Mouse (Mus musculus) embryonic facial prominence, embryonic 14.5 days (tissue): ENCODE measurements around the gene Dnaja3. TPM values are rescaled to one million over a fixed set of nuclear protein-coding genes. Genes with fewer than 3 reads are reported as not detected.

ENCODE experiments used
- ATAC-seq: fragments of 200-750 bp; cut with Nextera tagmentation; 2 replicates; pipeline ENCODE4 v1.8.0; 2017; ENCODE audit warnings: low read depth, moderate number of reproducible peaks, moderate TSS enrichment
- DNase-seq: peaks from one replicate; pipeline ENCODE4 v3.0.0-alpha.2; 2015; ENCODE audit warnings: low spot score
- H3K27ac ChIP-seq: fragments of 300-500 bp; sonication (generic); replicated peaks from 2 replicates; pipeline ENCODE4 v1.5.1; 2014; ENCODE audit warnings: low read depth, mild to moderate bottlenecking, low read length, moderate library complexity
- H3K27me3 ChIP-seq: fragments of 300-500 bp; sonication (generic); replicated peaks from 2 replicates; pipeline ENCODE4 v1.6.1; 2014; ENCODE audit warnings: low read length; ENCODE audit not compliant: control insufficient read depth, insufficient read depth
- H3K36me3 ChIP-seq: fragments of 300-500 bp; sonication (generic); 2 replicates; pipeline ENCODE4 v1.6.1; 2014; ENCODE audit warnings: low read length, mixed read lengths; ENCODE audit not compliant: control insufficient read depth, insufficient read depth
- H3K4me1 ChIP-seq: fragments of 300-500 bp; sonication (generic); 2 replicates; pipeline ENCODE4 v1.6.1; 2014; ENCODE audit warnings: antibody characterized with exemption, low read length; ENCODE audit not compliant: control insufficient read depth, insufficient read depth
- H3K4me2 ChIP-seq: fragments of 300-500 bp; sonication (generic); 2 replicates; pipeline ENCODE4 v1.6.1; 2014; ENCODE audit warnings: low read depth, mild to moderate bottlenecking, low read length, moderate library complexity, mixed read lengths
- H3K4me3 ChIP-seq: fragments of 300-500 bp; sonication (generic); 2 replicates; pipeline ENCODE4 v1.5.1; 2014; ENCODE audit warnings: low read depth, mild to moderate bottlenecking, low read length
- H3K9ac ChIP-seq: fragments of 300-500 bp; sonication (generic); 2 replicates; pipeline ENCODE4 v1.6.1; 2014; ENCODE audit warnings: low read depth, mild to moderate bottlenecking, low read length, moderate library complexity, mixed read lengths
- H3K9me3 ChIP-seq: fragments of 300-500 bp; sonication (generic); 2 replicates; pipeline ENCODE4 v1.6.1; 2016; ENCODE audit warnings: low read length; ENCODE audit not compliant: control insufficient read depth
- WGBS: fragments of 180-500 bp; shearing (Covaris S2); extraction: QIAGEN DNeasy Blood & Tissue Kit; methylation state at CpG from one replicate; pipeline ENCODE4 v1.1.7; 2014; 5-methylcytosine and 5-hydroxymethylcytosine counted together
- polyA plus RNA-seq: library from polyadenylated mRNA; unstranded; fragments of >200 nt; fragmentation: Nextera tagmentation; extraction: Ambion mirVana; gene quantifications from 2 replicates; pipeline ENCODE4 v1.2.1, GENCODE M21; 2014

Dnaja3 gene
- polyA plus RNA-seq, 1 experiment from 2014 or later = 57.7 TPM

- DNase-seq (no peak), ATAC-seq (no peak)
- H3K4me2 ChIP-seq = no peak overlapping the region
- H3K4me1 ChIP-seq = no peaks in the 10 kb centered on the region
- no peak overlapping the region for H3K27ac ChIP-seq
- 84% methylated on average over 9 of the region's 9 CpGs for WGBS
- H3K36me3 ChIP-seq = peaks cover 91% of the 10 kb centered on the region
- no peaks in the 10 kb centered on the region for H3K9me3 ChIP-seq
- H3K9ac ChIP-seq = no peak overlapping the region
- no peaks in the 10 kb centered on the region for H3K27me3 ChIP-seq
- no peak overlapping the region for H3K4me3 ChIP-seq
These were observed 26.1 kb upstream of the Dnaja3 start for GRCm38 (mm10) chr16:4613736-4614135.

DNA sequence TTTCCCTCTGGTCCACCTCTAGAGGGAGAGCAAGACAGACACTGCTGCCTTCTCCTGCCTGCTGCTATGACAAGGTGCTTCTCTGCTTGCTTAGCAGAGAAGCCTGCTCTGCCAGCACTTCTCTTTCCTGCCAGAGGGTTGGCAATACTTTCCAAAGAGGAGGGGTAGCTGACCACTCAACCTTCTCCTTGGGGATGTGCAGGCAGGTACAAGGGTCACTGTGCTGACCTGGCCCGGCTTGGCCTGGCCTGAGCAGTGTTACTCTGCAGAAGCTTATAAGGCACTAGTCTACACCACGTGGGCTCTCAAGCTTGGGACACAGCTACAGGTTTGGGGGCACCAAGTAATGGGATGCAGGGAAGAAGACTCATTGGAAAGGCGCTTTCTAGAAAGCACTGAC, 25.1 kb upstream of the Dnaja3 start:
- Histone ChIP-seq H3K27ac (no peak overlapping the region), H3K27me3 (no peaks in the 10 kb centered on the region), H3K9ac (no peak overlapping the region), H3K36me3 (peaks cover 95% of the 10 kb centered on the region), H3K4me2 (no peak overlapping the region), H3K4me3 (no peak overlapping the region), H3K4me1 (no peaks in the 10 kb centered on the region), H3K9me3 (no peaks in the 10 kb centered on the region)
- no peak for ATAC-seq
- 93% methylated on average over 3 of the region's 3 CpGs for WGBS
- DNase-seq = no peak

DNA sequence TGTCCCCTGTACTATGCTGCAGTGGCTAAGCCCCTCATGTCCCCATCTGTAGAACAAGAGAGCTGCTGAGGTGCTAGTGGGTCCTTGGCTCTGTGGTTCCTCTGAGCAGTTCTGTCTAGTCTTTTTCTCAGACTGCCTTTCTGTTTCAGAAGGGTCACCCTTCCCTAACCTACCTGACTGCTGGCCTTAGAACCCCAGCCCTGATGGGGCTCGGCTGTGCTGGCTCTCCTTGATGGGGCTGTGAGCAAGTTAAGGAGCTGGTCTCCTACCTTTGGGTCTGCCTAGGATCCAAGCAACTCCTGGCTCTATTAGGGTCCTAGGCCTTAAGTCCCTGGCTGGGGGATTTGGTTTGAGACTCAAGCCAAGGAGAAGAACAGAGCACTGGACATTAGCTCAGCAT, 24.5 kb upstream of the Dnaja3 start:
- no peaks in the 10 kb centered on the region for H3K27me3 ChIP-seq
- DNase-seq = no peak
- H3K27ac ChIP-seq = no peak overlapping the region
- 79% methylated on average over 1 of the region's 1 CpGs for WGBS
- no peak overlapping the region for H3K4me3 ChIP-seq
- no peak overlapping the region for H3K9ac ChIP-seq
- no peak for ATAC-seq
- H3K36me3 ChIP-seq = peaks cover 89% of the 10 kb centered on the region
- H3K4me1 ChIP-seq = no peaks in the 10 kb centered on the region
- no peak overlapping the region for H3K4me2 ChIP-seq
- no peaks in the 10 kb centered on the region for H3K9me3 ChIP-seq

DNA sequence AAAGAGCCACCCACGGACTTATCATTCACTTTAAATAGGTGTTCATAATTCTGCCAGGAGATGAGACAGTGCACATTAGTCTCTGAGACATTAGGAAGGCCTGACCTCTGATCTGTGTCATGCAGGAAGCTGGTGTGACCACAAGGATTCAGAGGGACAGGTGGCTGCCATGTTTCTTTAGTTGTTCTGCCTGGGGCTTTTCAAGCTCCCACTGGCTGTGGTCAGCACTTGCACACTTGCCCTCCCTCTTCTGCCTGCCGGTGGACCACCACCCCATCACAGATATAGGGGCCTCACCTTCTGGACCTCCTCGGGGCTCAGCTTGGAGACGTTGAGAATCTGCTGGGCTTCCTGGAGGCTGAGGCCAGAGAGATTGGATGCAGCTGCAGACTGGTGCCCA, 23.0 kb upstream of the Dnaja3 start:
- no peaks in the 10 kb centered on the region for H3K4me1 ChIP-seq
- no peak overlapping the region for H3K4me3 ChIP-seq
- H3K9ac ChIP-seq = no peak overlapping the region
- no peak overlapping the region for H3K4me2 ChIP-seq
- WGBS = 70% methylated on average over 2 of the region's 4 CpGs
- DNase-seq (no peak), ATAC-seq (no peak)
- no peaks in the 10 kb centered on the region for H3K27me3 ChIP-seq
- no peak overlapping the region for H3K27ac ChIP-seq
- H3K36me3 ChIP-seq = peaks cover 75% of the 10 kb centered on the region
- no peaks in the 10 kb centered on the region for H3K9me3 ChIP-seq

DNA sequence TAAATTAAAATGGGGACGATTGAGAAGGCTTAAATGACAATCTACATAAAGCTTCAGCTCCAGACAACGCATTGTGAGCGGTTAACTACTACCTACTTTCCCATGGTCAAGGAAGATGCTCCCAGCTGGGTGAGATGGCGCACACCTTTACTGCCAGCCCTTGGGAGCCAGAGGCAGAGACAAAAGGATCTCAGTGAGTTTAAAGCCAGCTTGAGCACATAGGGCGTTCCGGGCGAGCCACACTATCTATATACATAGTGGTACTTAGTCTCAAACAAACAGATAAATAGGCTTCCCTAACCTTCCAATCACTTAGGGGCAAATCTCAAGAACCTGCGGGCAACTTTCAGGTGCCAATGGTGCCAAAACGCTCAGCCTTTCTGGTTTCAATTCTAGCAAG, 15.7 kb upstream of the Dnaja3 start:
- H3K9ac ChIP-seq = peak overlapping the region; percentile 75

GRCm38 (mm10) chr16:4624481-4625110, 15.2 kb upstream of the Dnaja3 start, which contains the start of gene Pam16:
Gene Pam16, minus strand, starts transcription at chr16:4624988.
- peak within 1 kb of the TSS; percentile 75 for H3K9ac ChIP-seq
- H3K27ac ChIP-seq = peak within 1 kb of the TSS; percentile 71
- H3K4me1 ChIP-seq = peaks cover 11% of the 10 kb centered on the region
- H3K9me3 ChIP-seq = no peaks in the 10 kb centered on the region
- WGBS = under 1% methylated on average over 40 of the region's 56 CpGs
- H3K4me3 ChIP-seq = peak within 1 kb of the TSS; percentile 54
- DNase-seq = peak; percentile 94
- ATAC-seq = peak; percentile 89
- peaks cover 10% of the 10 kb centered on the region; the same call in 1 of the 2 replicates for H3K36me3 ChIP-seq
- peak within 1 kb of the TSS; percentile 84 for H3K4me2 ChIP-seq
- no peaks in the 10 kb centered on the region for H3K27me3 ChIP-seq

More for the DNA sequence above, 15.7 kb upstream of the Dnaja3 start:
- Histone ChIP-seq H3K27me3 (no peaks in the 10 kb centered on the region), H3K4me2 (peak overlapping the region; percentile 84), H3K27ac (peak overlapping the region; percentile 71), H3K4me1 (peaks cover 11% of the 10 kb centered on the region), H3K36me3 (peaks cover 15% of the 10 kb centered on the region; the same call in 1 of the 2 replicates), H3K9me3 (no peaks in the 10 kb centered on the region), H3K4me3 (peak overlapping the region; percentile 54)
- ATAC-seq (no peak), DNase-seq (no peak)
- 17% methylated on average over 9 of the region's 9 CpGs for WGBS

DNA sequence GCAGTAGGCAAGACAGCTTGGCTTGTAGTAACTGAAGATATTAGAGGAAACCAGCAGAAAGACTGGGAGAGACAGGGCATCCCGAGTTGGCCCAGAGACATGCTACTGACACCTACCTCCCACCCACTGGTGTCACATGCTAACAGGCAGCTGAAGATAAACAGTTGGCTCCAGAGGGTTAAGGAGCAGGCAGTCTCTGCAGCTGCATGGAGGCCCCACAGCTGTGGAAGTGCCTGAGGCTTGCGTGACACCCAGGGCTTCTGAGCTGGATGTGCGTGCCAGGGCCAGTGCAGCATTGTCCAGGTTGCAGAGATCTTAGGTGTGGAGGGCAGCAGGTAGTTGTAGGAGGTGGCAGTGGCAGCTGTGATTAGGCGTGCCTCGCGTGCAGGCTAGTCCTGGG, 12.7 kb upstream of the Dnaja3 start:
- H3K4me1 ChIP-seq = peaks cover 11% of the 10 kb centered on the region
- ATAC-seq = no peak
- peaks cover 10% of the 10 kb centered on the region; the same call in 1 of the 2 replicates for H3K36me3 ChIP-seq
- WGBS = 86% methylated on average over 6 of the region's 6 CpGs
- H3K9ac ChIP-seq = no peak overlapping the region
- no peak overlapping the region for H3K4me3 ChIP-seq
- no peaks in the 10 kb centered on the region for H3K27me3 ChIP-seq
- H3K9me3 ChIP-seq = no peaks in the 10 kb centered on the region
- no peak for DNase-seq
- H3K27ac ChIP-seq = no peak overlapping the region
- H3K4me2 ChIP-seq = no peak overlapping the region

GRCm38 (mm10) chr16:4628898-4629419, 10.8 kb upstream of the Dnaja3 start:
- Histone ChIP-seq H3K9me3 (no peaks in the 10 kb centered on the region), H3K4me1 (peaks cover 1% of the 10 kb centered on the region; the same call in 1 of the 2 replicates), H3K4me3 (no peak overlapping the region), H3K9ac (no peak overlapping the region), H3K4me2 (no peak overlapping the region), H3K27ac (no peak overlapping the region), H3K36me3 (peaks cover 10% of the 10 kb centered on the region; the same call in 1 of the 2 replicates), H3K27me3 (no peaks in the 10 kb centered on the region)
- 84% methylated on average over 9 of the region's 9 CpGs for WGBS
- no peak for ATAC-seq
- DNase-seq = no peak

- H3K27ac ChIP-seq = no peak overlapping the region
- DNase-seq = peak; percentile 51
- no peaks in the 10 kb centered on the region for H3K27me3 ChIP-seq
- H3K4me1 ChIP-seq = no peaks in the 10 kb centered on the region; the same call in 1 of the 2 replicates
- H3K36me3 ChIP-seq = peaks cover 10% of the 10 kb centered on the region; the same call in 1 of the 2 replicates
- H3K4me3 ChIP-seq = no peak overlapping the region
- peak; percentile 53 for ATAC-seq
- H3K4me2 ChIP-seq = no peak overlapping the region
- no peak overlapping the region for H3K9ac ChIP-seq
- WGBS = 28% methylated on average over 6 of the region's 6 CpGs
- H3K9me3 ChIP-seq = no peaks in the 10 kb centered on the region
These were observed 9.8 kb upstream of the Dnaja3 start for GRCm38 (mm10) chr16:4629950-4630349.
